Mouse (Mus musculus): Measurements from ENCODE around the gene Zkscan14. TPM values are rescaled to one million over a fixed set of nuclear protein-coding genes. Genes with fewer than 3 reads are reported as not detected.

Zkscan14 gene
- polyA plus RNA-seq, 1 experiment from 2014 or later, result 15.5 TPM

- H3K27ac ChIP-seq (ENCODE audit: low read length), result no peak overlapping the region
- 84% methylated on average over 6 of the region's 6 CpGs for WGBS
- H3K9ac ChIP-seq (replicated peaks; ENCODE audit: low read depth, low read length), result no peak overlapping the region
- no peak for ATAC-seq
- H3K9me3 ChIP-seq (ENCODE audit: control insufficient read depth, low read length), result no peaks in the 10 kb centered on the region
- no peak overlapping the region for H3K4me3 ChIP-seq (replicated peaks; ENCODE audit: low read length)
- no peak overlapping the region for H3K4me2 ChIP-seq (ENCODE audit: low read length)
- H3K27me3 ChIP-seq (replicated peaks; ENCODE audit: control insufficient read depth, insufficient read depth, low read length), result no peaks in the 10 kb centered on the region
- H3K4me1 ChIP-seq (replicated peaks; ENCODE audit: control insufficient read depth, insufficient read depth, low read length), result peaks cover 15% of the 10 kb centered on the region
- peaks cover 7% of the 10 kb centered on the region for H3K36me3 ChIP-seq (ENCODE audit: control insufficient read depth, insufficient read depth)
Measured at GRCm38 (mm10) chr5:145207954-145208353, 6.3 kb upstream of the Zkscan14 start.

- ATAC-seq, result no peak
- WGBS, result 92% methylated on average over 6 of the region's 6 CpGs
- peaks cover 15% of the 10 kb centered on the region for H3K4me1 ChIP-seq (replicated peaks; ENCODE audit: control insufficient read depth, insufficient read depth, low read length)
- H3K4me3 ChIP-seq (replicated peaks; ENCODE audit: low read length), result no peak overlapping the region
- no peak overlapping the region for H3K4me2 ChIP-seq (ENCODE audit: low read length)
- H3K27ac ChIP-seq (ENCODE audit: low read length), result no peak overlapping the region
- H3K9me3 ChIP-seq (ENCODE audit: control insufficient read depth, low read length), result no peaks in the 10 kb centered on the region
- no peaks in the 10 kb centered on the region for H3K27me3 ChIP-seq (replicated peaks; ENCODE audit: control insufficient read depth, insufficient read depth, low read length)
- no peak overlapping the region for H3K9ac ChIP-seq (replicated peaks; ENCODE audit: low read depth, low read length)
- H3K36me3 ChIP-seq (ENCODE audit: control insufficient read depth, insufficient read depth), result peaks cover 5% of the 10 kb centered on the region
Measured at GRCm38 (mm10) chr5:145207385-145207784, 5.7 kb upstream of the Zkscan14 start.

GRCm38 (mm10) chr5:145205041-145205440 is 3.4 kb upstream of the Zkscan14 start:
- ATAC-seq, result no peak
- H3K4me2 ChIP-seq (ENCODE audit: low read length), result peak overlapping the region; percentile 59
- WGBS, result 24% methylated on average over 9 of the region's 9 CpGs
- H3K27me3 ChIP-seq (replicated peaks; ENCODE audit: control insufficient read depth, insufficient read depth, low read length), result no peaks in the 10 kb centered on the region
- H3K4me1 ChIP-seq (replicated peaks; ENCODE audit: control insufficient read depth, insufficient read depth, low read length), result peaks cover 27% of the 10 kb centered on the region
- H3K27ac ChIP-seq (ENCODE audit: low read length), result no peak overlapping the region
- no peaks in the 10 kb centered on the region for H3K9me3 ChIP-seq (ENCODE audit: control insufficient read depth, low read length)
- no peak overlapping the region for H3K9ac ChIP-seq (replicated peaks; ENCODE audit: low read depth, low read length)
- H3K36me3 ChIP-seq (ENCODE audit: control insufficient read depth, insufficient read depth), result peaks cover 2% of the 10 kb centered on the region; the same call in 1 of the 2 replicates
- peak overlapping the region; percentile 60 for H3K4me3 ChIP-seq (replicated peaks; ENCODE audit: low read length)

GRCm38 (mm10) chr5:145203936-145204691 is 2.4 kb upstream of the Zkscan14 start, which contains the start of gene Zkscan5:
Zkscan5 (plus strand) TSS chr5:145204562.
- Histone ChIP-seq H3K9me3 (ENCODE audit: control insufficient read depth, low read length) (no peaks in the 10 kb centered on the region), H3K27me3 (replicated peaks; ENCODE audit: control insufficient read depth, insufficient read depth, low read length) (no peaks in the 10 kb centered on the region), H3K27ac (ENCODE audit: low read length) (peak within 1 kb of the TSS; percentile 88), H3K9ac (replicated peaks; ENCODE audit: low read depth, low read length) (peak within 1 kb of the TSS; percentile 57), H3K36me3 (ENCODE audit: control insufficient read depth, insufficient read depth) (peaks cover 2% of the 10 kb centered on the region; the same call in 1 of the 2 replicates), H3K4me3 (replicated peaks; ENCODE audit: low read length) (peak within 1 kb of the TSS; percentile 60), H3K4me1 (replicated peaks; ENCODE audit: control insufficient read depth, insufficient read depth, low read length) (peaks cover 27% of the 10 kb centered on the region), H3K4me2 (ENCODE audit: low read length) (peak within 1 kb of the TSS; percentile 59)
- 0% methylated on average over 22 of the region's 22 CpGs for WGBS
- ATAC-seq, result peak; percentile 96

- H3K27ac ChIP-seq (ENCODE audit: low read length), result no peak overlapping the region
- no peaks in the 10 kb centered on the region for H3K9me3 ChIP-seq (ENCODE audit: control insufficient read depth, low read length)
- H3K4me2 ChIP-seq (ENCODE audit: low read length), result no peak overlapping the region
- no peak overlapping the region for H3K9ac ChIP-seq (replicated peaks; ENCODE audit: low read depth, low read length)
- H3K4me3 ChIP-seq (replicated peaks; ENCODE audit: low read length), result no peak overlapping the region
- peaks cover 27% of the 10 kb centered on the region for H3K4me1 ChIP-seq (replicated peaks; ENCODE audit: control insufficient read depth, insufficient read depth, low read length)
- WGBS, result 46% methylated on average over 3 of the region's 3 CpGs
- ATAC-seq, result no peak
- H3K27me3 ChIP-seq (replicated peaks; ENCODE audit: control insufficient read depth, insufficient read depth, low read length), result no peaks in the 10 kb centered on the region
- H3K36me3 ChIP-seq (ENCODE audit: control insufficient read depth, insufficient read depth), result 0 out of 2 replicates have a peak, but pooled peaks cover 2% of the 10 kb centered on the region
Measured at GRCm38 (mm10) chr5:145202446-145202845, 778 bp upstream of the Zkscan14 start.

GRCm38 (mm10) chr5:145200387-145200786 is 1.3 kb downstream of the Zkscan14 start:
- no peak for ATAC-seq
- 76% methylated on average over 7 of the region's 7 CpGs for WGBS
- no peak overlapping the region for H3K4me2 ChIP-seq (ENCODE audit: low read length)

GRCm38 (mm10) chr5:145191962-145192361 is 9.7 kb downstream of the Zkscan14 start, which contains the start of gene Atp5j2:
Atp5j2 (minus strand) TSS chr5:145192062.
- 76% methylated on average over 2 of the region's 2 CpGs for WGBS
- H3K4me2 ChIP-seq (ENCODE audit: low read length), result peak within 1 kb of the TSS; percentile 91
- H3K9me3 ChIP-seq (ENCODE audit: control insufficient read depth, low read length), result no peaks in the 10 kb centered on the region
- H3K27ac ChIP-seq (ENCODE audit: low read length), result peak within 1 kb of the TSS; percentile 84
- H3K27me3 ChIP-seq (replicated peaks; ENCODE audit: control insufficient read depth, insufficient read depth, low read length), result no peaks in the 10 kb centered on the region
- H3K9ac ChIP-seq (replicated peaks; ENCODE audit: low read depth, low read length), result peak within 1 kb of the TSS; percentile 95
- H3K36me3 ChIP-seq (ENCODE audit: control insufficient read depth, insufficient read depth), result peaks cover 21% of the 10 kb centered on the region
- H3K4me1 ChIP-seq (replicated peaks; ENCODE audit: control insufficient read depth, insufficient read depth, low read length), result peaks cover 22% of the 10 kb centered on the region
- ATAC-seq, result no peak
- H3K4me3 ChIP-seq (replicated peaks; ENCODE audit: low read length), result peak within 1 kb of the TSS; percentile 94

More at GRCm38 (mm10) chr5:145200387-145200786, 1.3 kb downstream of the Zkscan14 start:
- Histone ChIP-seq H3K4me1 (replicated peaks; ENCODE audit: control insufficient read depth, insufficient read depth, low read length) (peaks cover 16% of the 10 kb centered on the region), H3K9me3 (ENCODE audit: control insufficient read depth, low read length) (no peaks in the 10 kb centered on the region), H3K9ac (replicated peaks; ENCODE audit: low read depth, low read length) (no peak overlapping the region), H3K27ac (ENCODE audit: low read length) (no peak overlapping the region), H3K4me3 (replicated peaks; ENCODE audit: low read length) (no peak overlapping the region), H3K36me3 (ENCODE audit: control insufficient read depth, insufficient read depth) (peaks cover 10% of the 10 kb centered on the region; the same call in 1 of the 2 replicates), H3K27me3 (replicated peaks; ENCODE audit: control insufficient read depth, insufficient read depth, low read length) (no peaks in the 10 kb centered on the region)

GRCm38 (mm10) chr5:145190875-145191798 is 10.5 kb downstream of the Zkscan14 start:
- Histone ChIP-seq H3K9me3 (ENCODE audit: control insufficient read depth, low read length) (no peaks in the 10 kb centered on the region), H3K36me3 (ENCODE audit: control insufficient read depth, insufficient read depth) (peaks cover 26% of the 10 kb centered on the region), H3K27me3 (replicated peaks; ENCODE audit: control insufficient read depth, insufficient read depth, low read length) (no peaks in the 10 kb centered on the region), H3K9ac (replicated peaks; ENCODE audit: low read depth, low read length) (peak overlapping the region; percentile 95), H3K4me2 (ENCODE audit: low read length) (peak overlapping the region; percentile 91), H3K27ac (ENCODE audit: low read length) (peak overlapping the region; percentile 84), H3K4me1 (replicated peaks; ENCODE audit: control insufficient read depth, insufficient read depth, low read length) (peaks cover 22% of the 10 kb centered on the region), H3K4me3 (replicated peaks; ENCODE audit: low read length) (peak overlapping the region; percentile 94)
- under 1% methylated on average over 41 of the region's 41 CpGs for WGBS
- peak; percentile 89 for ATAC-seq

GRCm38 (mm10) chr5:145190373-145190772 is 11.3 kb downstream of the Zkscan14 start:
- H3K9ac ChIP-seq (replicated peaks; ENCODE audit: low read depth, low read length), result peak overlapping the region; percentile 95
- H3K9me3 ChIP-seq (ENCODE audit: control insufficient read depth, low read length), result no peaks in the 10 kb centered on the region
- no peaks in the 10 kb centered on the region for H3K27me3 ChIP-seq (replicated peaks; ENCODE audit: control insufficient read depth, insufficient read depth, low read length)
- 57% methylated on average over 5 of the region's 5 CpGs for WGBS
- H3K4me2 ChIP-seq (ENCODE audit: low read length), result peak overlapping the region; percentile 91
- H3K27ac ChIP-seq (ENCODE audit: low read length), result no peak overlapping the region
- ATAC-seq, result no peak
- H3K4me1 ChIP-seq (replicated peaks; ENCODE audit: control insufficient read depth, insufficient read depth, low read length), result peaks cover 22% of the 10 kb centered on the region
- peaks cover 27% of the 10 kb centered on the region for H3K36me3 ChIP-seq (ENCODE audit: control insufficient read depth, insufficient read depth)
- H3K4me3 ChIP-seq (replicated peaks; ENCODE audit: low read length), result peak overlapping the region; percentile 94

Data from forebrain, embryonic 16.5 days (tissue).